Mouse (Mus musculus) heart, postnatal 0 days (tissue): ENCODE results near the gene Acsf3. TPM values are rescaled to one million over a fixed set of nuclear protein-coding genes. Genes with fewer than 3 reads are reported as not detected.

Experiments
- ATAC-seq: fragments of 200-750 bp; cut with Nextera tagmentation; 2 replicates; pipeline ENCODE4 v1.8.0; 2017; ENCODE audit warnings: low read depth, moderate number of reproducible peaks, moderate library complexity; ENCODE audit not compliant: insufficient read depth
- DNase-seq: peaks from one replicate; pipeline ENCODE4 v3.0.0-alpha.2; 2016; ENCODE audit warnings: low spot score
- H3K27ac ChIP-seq: fragments of 300-500 bp; sonication (generic); 2 replicates; pipeline ENCODE4 v1.5.1; 2014; ENCODE audit warnings: low read depth, mild to moderate bottlenecking
- H3K27me3 ChIP-seq: fragments of 300-500 bp; sonication (generic); 2 replicates; pipeline ENCODE4 v1.6.1; 2014; ENCODE audit warnings: low read length, mixed read lengths; ENCODE audit not compliant: control insufficient read depth, insufficient read depth
- H3K36me3 ChIP-seq: fragments of 300-500 bp; sonication (generic); replicated peaks from 2 replicates; pipeline ENCODE4 v1.6.1; 2014; ENCODE audit warnings: low read length, mixed read lengths; ENCODE audit not compliant: control insufficient read depth, insufficient read depth
- H3K4me1 ChIP-seq: fragments of 300-500 bp; sonication (generic); 2 replicates; pipeline ENCODE4 v1.6.1; 2014; ENCODE audit warnings: antibody characterized with exemption; ENCODE audit not compliant: control insufficient read depth, insufficient read depth
- H3K4me2 ChIP-seq: fragments of 300-500 bp; sonication (generic); 2 replicates; pipeline ENCODE4 v1.6.1; 2014; ENCODE audit warnings: low read depth, mild to moderate bottlenecking, low read length, moderate library complexity
- H3K4me3 ChIP-seq: fragments of 300-500 bp; sonication (generic); 2 replicates; pipeline ENCODE4 v1.5.1; 2014; ENCODE audit warnings: low read depth, low read length
- H3K9ac ChIP-seq: fragments of 300-500 bp; sonication (generic); replicated peaks from 2 replicates; pipeline ENCODE4 v1.6.1; 2014; ENCODE audit warnings: low read depth, low read length, mixed read lengths
- H3K9me3 ChIP-seq: fragments of 300-500 bp; sonication (generic); replicated peaks from 2 replicates; pipeline ENCODE4 v1.6.1; 2016; ENCODE audit warnings: low read length; ENCODE audit not compliant: control insufficient read depth
- CTCF ChIP-seq: IDR thresholded peaks from 2 replicates; pipeline ENCODE4 v1.5.1; 2016; ENCODE audit warnings: antibody characterized with exemption, control low read depth, low read depth
- EP300 ChIP-seq: IDR thresholded peaks from 2 replicates; pipeline ENCODE4 v1.6.1; 2016; ENCODE audit warnings: antibody characterized with exemption, low read depth
- WGBS: fragments of 180-500 bp; shearing (Covaris S2); extraction: QIAGEN DNeasy Blood & Tissue Kit; methylation state at CpG from one replicate; pipeline ENCODE4 v1.1.7; 2014; 5-methylcytosine and 5-hydroxymethylcytosine counted together
- polyA plus RNA-seq: library from polyadenylated mRNA; unstranded; fragments of >200 nt; fragmentation: Nextera tagmentation; extraction: Ambion mirVana; gene quantifications from 2 replicates; pipeline ENCODE4 v1.2.1, GENCODE M21; 2015
- total RNA-seq: library from RNA; depleted of rRNA; stranded (reverse); fragments of >200 nt; gene quantifications from 2 replicates; pipeline ENCODE4 v1.2.3, GENCODE M21; 2014; ENCODE audit warnings: low replicate concordance

The Acsf3 gene
- total and polyA plus RNA-seq, 2 experiments from 2014 or later: 17.7 to 19.3 TPM

GRCm38 (mm10) chr8:122735542-122736473, 39.5 kb upstream of the Acsf3 start:
- Histone ChIP-seq H3K9ac (no peak overlapping the region), H3K36me3 (no peaks in the 10 kb centered on the region), H3K4me1 (peaks cover 16% of the 10 kb centered on the region), H3K4me3 (no peak overlapping the region), H3K4me2 (peak overlapping the region; percentile 38), H3K27me3 (peaks cover 29% of the 10 kb centered on the region), H3K27ac (0 out of 2 replicates have a peak overlapping the region, but pooled peaks have one; percentile 18), H3K9me3 (no peaks in the 10 kb centered on the region)
- peak; percentile 74 for ATAC-seq
- WGBS: 9% methylated on average over 19 of the region's 19 CpGs
- DNase-seq: peak; percentile 64
- TF ChIP-seq EP300: peak; percentile 44; the same call in 1 of the 2 replicates
- TF ChIP-seq CTCF: no peak; the same call in 1 of the 2 replicates

DNA sequence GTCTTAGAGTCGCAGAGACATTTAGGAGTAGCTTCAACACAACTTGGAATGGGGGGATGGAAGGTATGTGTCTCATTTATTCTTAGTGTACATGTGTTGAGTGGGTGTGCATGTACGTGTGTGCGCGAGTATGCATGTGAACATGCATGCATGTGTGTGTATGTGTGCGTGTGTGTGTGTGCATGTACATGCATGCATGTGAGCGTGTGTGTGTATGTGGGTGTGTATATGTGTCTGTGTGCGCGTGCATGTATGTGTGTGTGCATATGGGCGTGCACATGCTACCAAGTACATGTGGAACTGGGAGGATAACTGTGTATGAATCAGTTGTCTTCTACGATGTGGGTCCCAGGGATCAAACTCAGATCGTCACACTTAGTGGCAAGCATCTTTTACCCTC, 38.7 kb upstream of the Acsf3 start:
- H3K4me3 ChIP-seq: no peak overlapping the region

DNA sequence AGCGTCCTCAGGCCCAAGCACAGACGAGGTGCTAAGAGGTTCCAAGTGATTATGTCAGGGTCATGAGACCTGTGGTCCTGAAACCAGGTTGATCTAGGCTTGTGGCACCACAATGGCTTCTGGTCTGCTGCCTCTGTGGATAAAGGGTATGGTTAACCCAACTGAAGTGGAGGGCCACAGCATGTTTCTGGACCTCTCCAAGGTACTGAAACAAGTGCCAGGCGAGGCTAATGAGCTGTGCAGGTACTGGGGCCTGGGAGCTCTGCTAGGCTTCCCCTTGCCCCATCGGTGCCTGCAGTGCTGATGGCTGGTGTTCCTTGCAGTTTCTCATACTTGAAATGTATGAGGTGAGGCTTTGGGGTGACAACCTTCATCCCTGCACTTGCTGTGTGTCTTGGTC, 38.2 kb upstream of the Acsf3 start:
- peak; percentile 28 for DNase-seq

More for the DNA sequence above, 38.7 kb upstream of the Acsf3 start:
- Histone ChIP-seq H3K4me2 (peak overlapping the region; percentile 38), H3K9ac (no peak overlapping the region), H3K27me3 (peaks cover 30% of the 10 kb centered on the region), H3K27ac (no peak overlapping the region), H3K4me1 (peaks cover 16% of the 10 kb centered on the region), H3K36me3 (no peaks in the 10 kb centered on the region), H3K9me3 (no peaks in the 10 kb centered on the region)
- 78% methylated on average over 11 of the region's 11 CpGs for WGBS
- DNase-seq (no peak), ATAC-seq (no peak)
- TF ChIP-seq EP300: no peak
- no peak for TF ChIP-seq CTCF

GRCm38 (mm10) chr8:122737886-122738285, 37.4 kb upstream of the Acsf3 start:
- DNase-seq (no peak), ATAC-seq (no peak)
- Histone ChIP-seq H3K4me2 (no peak overlapping the region), H3K4me3 (no peak overlapping the region), H3K4me1 (peaks cover 16% of the 10 kb centered on the region), H3K27me3 (peaks cover 40% of the 10 kb centered on the region), H3K36me3 (no peaks in the 10 kb centered on the region), H3K27ac (no peak overlapping the region), H3K9ac (no peak overlapping the region), H3K9me3 (no peaks in the 10 kb centered on the region)
- TF ChIP-seq CTCF (no peak), EP300 (no peak)
- 85% methylated on average over 6 of the region's 6 CpGs for WGBS

More for the DNA sequence above, 38.2 kb upstream of the Acsf3 start:
- Histone ChIP-seq H3K4me1 (peaks cover 16% of the 10 kb centered on the region), H3K9me3 (no peaks in the 10 kb centered on the region), H3K27ac (no peak overlapping the region), H3K4me2 (no peak overlapping the region), H3K36me3 (no peaks in the 10 kb centered on the region), H3K9ac (no peak overlapping the region), H3K4me3 (no peak overlapping the region), H3K27me3 (peaks cover 34% of the 10 kb centered on the region)
- no peak for TF ChIP-seq CTCF
- TF ChIP-seq EP300: no peak
- 34% methylated on average over 4 of the region's 4 CpGs for WGBS
- ATAC-seq: no peak

DNA sequence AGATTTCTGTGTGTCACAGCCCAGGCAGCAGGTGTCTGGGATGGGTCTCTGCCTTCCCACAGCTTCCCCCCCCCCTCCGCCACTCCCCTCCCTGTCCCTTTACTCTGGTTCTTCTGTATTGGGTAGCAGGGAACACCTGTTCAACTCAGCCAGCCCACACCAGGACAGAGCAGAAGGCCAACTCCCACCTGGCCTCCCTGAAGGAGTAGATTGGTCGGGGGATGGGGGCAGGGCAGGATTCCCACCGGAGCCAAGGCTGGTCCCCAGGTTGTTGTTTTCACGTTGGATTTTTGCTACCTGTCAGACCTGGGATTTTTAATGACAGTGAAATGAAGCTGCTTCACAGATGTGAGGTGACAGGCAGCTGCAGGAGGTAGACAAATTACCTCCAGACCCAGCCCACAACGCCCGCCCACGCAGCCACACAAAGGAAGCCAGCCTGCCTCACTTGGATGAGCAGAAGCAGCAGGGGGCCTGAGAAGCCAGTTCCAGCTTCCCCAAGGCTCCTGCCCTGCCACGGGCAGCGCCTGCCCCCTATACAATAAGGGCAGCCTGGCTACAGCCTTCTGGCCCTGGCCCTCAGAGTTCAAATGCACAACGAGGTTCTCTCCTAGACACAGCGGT, 36.1 kb upstream of the Acsf3 start:
- H3K9ac ChIP-seq: no peak overlapping the region
- no peaks in the 10 kb centered on the region for H3K9me3 ChIP-seq
- WGBS: 40% methylated on average over 11 of the region's 11 CpGs
- DNase-seq (no peak), ATAC-seq (no peak)
- no peak overlapping the region for H3K27ac ChIP-seq
- H3K36me3 ChIP-seq: no peaks in the 10 kb centered on the region
- H3K4me3 ChIP-seq: no peak overlapping the region
- H3K27me3 ChIP-seq: peaks cover 48% of the 10 kb centered on the region
- no peak for TF ChIP-seq EP300
- no peak for TF ChIP-seq CTCF
- peaks cover 16% of the 10 kb centered on the region for H3K4me1 ChIP-seq
- H3K4me2 ChIP-seq: no peak overlapping the region
